Mouse (Mus musculus): ENCODE results near the gene Tmem82. TPM values are rescaled to one million over a fixed set of nuclear protein-coding genes. Genes with fewer than 3 reads are reported as not detected.

Tmem82 gene
- polyA plus RNA-seq, 1 experiment from 2014 or later: 0.50 TPM

- Histone ChIP-seq H3K27me3 (ENCODE audit: control insufficient read depth, insufficient read depth, low read length) (no peaks in the 10 kb centered on the region), H3K36me3 (ENCODE audit: control insufficient read depth, insufficient read depth, low read length) (peaks cover 25% of the 10 kb centered on the region), H3K4me1 (ENCODE audit: control insufficient read depth, insufficient read depth, low read length) (no peaks in the 10 kb centered on the region), H3K4me3 (ENCODE audit: low read depth, low read length) (no peak overlapping the region), H3K9me3 (ENCODE audit: control insufficient read depth, low read length) (no peaks in the 10 kb centered on the region), H3K9ac (ENCODE audit: low read length) (no peak overlapping the region), H3K27ac (ENCODE audit: low read depth, low read length) (no peak overlapping the region), H3K4me2 (ENCODE audit: low read depth) (no peak overlapping the region)
- DNase-seq (ENCODE audit: low spot score): no peak
- ATAC-seq (ENCODE audit: insufficient read depth, low FRiP score, low TSS enrichment): no peak
- 96% methylated on average over 20 of the region's 20 CpGs for WGBS
Observed at GRCm38 (mm10) chr4:141631250-141631649, 12.8 kb upstream of the Tmem82 start.

DNA sequence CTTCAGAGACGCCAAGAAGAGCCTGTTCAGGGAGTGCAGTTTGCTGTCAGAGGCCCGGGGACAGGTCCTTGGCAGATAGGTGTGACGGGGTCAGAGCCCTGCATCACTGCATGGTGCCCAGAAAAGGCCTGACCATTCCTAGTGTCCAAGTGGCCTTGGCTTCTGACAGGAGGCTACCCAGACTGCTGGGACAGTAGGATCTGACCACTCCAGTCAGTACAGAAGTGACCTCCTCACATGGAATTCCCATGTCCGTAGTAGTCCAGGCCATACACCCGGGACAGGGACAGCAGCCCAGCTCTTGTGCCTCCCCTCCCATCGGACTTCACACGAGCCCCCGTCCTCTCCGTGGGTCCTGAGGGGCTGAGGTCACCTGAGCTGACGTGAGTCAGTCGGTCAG, 11.6 kb upstream of the Tmem82 start:
- 100% methylated on average over 7 of the region's 11 CpGs for WGBS
- no peaks in the 10 kb centered on the region for H3K4me1 ChIP-seq (ENCODE audit: control insufficient read depth, insufficient read depth, low read length)
- H3K27ac ChIP-seq (ENCODE audit: low read depth, low read length): no peak overlapping the region
- H3K36me3 ChIP-seq (ENCODE audit: control insufficient read depth, insufficient read depth, low read length): peaks cover 25% of the 10 kb centered on the region
- no peak overlapping the region for H3K4me2 ChIP-seq (ENCODE audit: low read depth)
- H3K9ac ChIP-seq (ENCODE audit: low read length): no peak overlapping the region
- no peak overlapping the region for H3K4me3 ChIP-seq (ENCODE audit: low read depth, low read length)
- ATAC-seq (ENCODE audit: insufficient read depth, low FRiP score, low TSS enrichment) (no peak), DNase-seq (ENCODE audit: low spot score) (no peak)
- no peaks in the 10 kb centered on the region for H3K27me3 ChIP-seq (ENCODE audit: control insufficient read depth, insufficient read depth, low read length)
- H3K9me3 ChIP-seq (ENCODE audit: control insufficient read depth, low read length): no peaks in the 10 kb centered on the region

GRCm38 (mm10) chr4:141628661-141629060, 10.2 kb upstream of the Tmem82 start:
- Histone ChIP-seq H3K4me1 (ENCODE audit: control insufficient read depth, insufficient read depth, low read length) (no peaks in the 10 kb centered on the region), H3K4me2 (ENCODE audit: low read depth) (no peak overlapping the region), H3K9ac (ENCODE audit: low read length) (no peak overlapping the region), H3K9me3 (ENCODE audit: control insufficient read depth, low read length) (no peaks in the 10 kb centered on the region), H3K27me3 (ENCODE audit: control insufficient read depth, insufficient read depth, low read length) (no peaks in the 10 kb centered on the region), H3K36me3 (ENCODE audit: control insufficient read depth, insufficient read depth, low read length) (peaks cover 23% of the 10 kb centered on the region), H3K4me3 (ENCODE audit: low read depth, low read length) (no peak overlapping the region), H3K27ac (ENCODE audit: low read depth, low read length) (no peak overlapping the region)
- ATAC-seq (ENCODE audit: insufficient read depth, low FRiP score, low TSS enrichment): no peak
- DNase-seq (ENCODE audit: low spot score): no peak
- 80% methylated on average over 14 of the region's 14 CpGs for WGBS

DNA sequence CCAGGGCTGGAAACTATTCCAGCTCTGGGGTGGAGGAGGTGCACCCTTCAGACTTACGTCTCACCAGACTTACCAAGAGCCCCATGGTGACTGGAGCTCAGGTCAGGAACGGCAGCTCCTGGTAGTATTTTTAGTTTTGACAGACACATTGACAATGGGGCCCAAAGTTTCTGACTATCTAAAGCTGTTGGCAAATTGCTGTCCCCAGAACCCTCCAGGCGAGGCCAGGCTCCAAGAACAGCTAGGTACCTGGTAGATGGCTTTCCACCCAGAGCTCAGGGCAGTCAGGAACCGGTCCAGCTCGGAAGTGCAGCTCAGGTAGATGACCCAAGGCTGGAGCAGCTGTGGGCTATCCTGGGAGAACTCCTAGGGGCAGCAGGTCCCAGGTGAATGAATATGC, 9.1 kb upstream of the Tmem82 start:
- Histone ChIP-seq H3K4me3 (ENCODE audit: low read depth, low read length) (no peak overlapping the region), H3K4me2 (ENCODE audit: low read depth) (no peak overlapping the region), H3K36me3 (ENCODE audit: control insufficient read depth, insufficient read depth, low read length) (peaks cover 20% of the 10 kb centered on the region), H3K9ac (ENCODE audit: low read length) (no peak overlapping the region), H3K9me3 (ENCODE audit: control insufficient read depth, low read length) (no peaks in the 10 kb centered on the region), H3K27ac (ENCODE audit: low read depth, low read length) (no peak overlapping the region), H3K4me1 (ENCODE audit: control insufficient read depth, insufficient read depth, low read length) (no peaks in the 10 kb centered on the region), H3K27me3 (ENCODE audit: control insufficient read depth, insufficient read depth, low read length) (no peaks in the 10 kb centered on the region)
- DNase-seq (ENCODE audit: low spot score) (no peak), ATAC-seq (ENCODE audit: insufficient read depth, low FRiP score, low TSS enrichment) (no peak)
- WGBS: 83% methylated on average over 5 of the region's 5 CpGs

GRCm38 (mm10) chr4:141625774-141626550, 7.5 kb upstream of the Tmem82 start:
- H3K4me1 ChIP-seq (ENCODE audit: control insufficient read depth, insufficient read depth, low read length): no peaks in the 10 kb centered on the region
- no peak for DNase-seq (ENCODE audit: low spot score)
- WGBS: 90% methylated on average over 16 of the region's 16 CpGs
- no peaks in the 10 kb centered on the region for H3K27me3 ChIP-seq (ENCODE audit: control insufficient read depth, insufficient read depth, low read length)
- no peak overlapping the region for H3K27ac ChIP-seq (ENCODE audit: low read depth, low read length)
- H3K9me3 ChIP-seq (ENCODE audit: control insufficient read depth, low read length): no peaks in the 10 kb centered on the region
- no peak overlapping the region for H3K4me2 ChIP-seq (ENCODE audit: low read depth)
- H3K36me3 ChIP-seq (ENCODE audit: control insufficient read depth, insufficient read depth, low read length): peaks cover 6% of the 10 kb centered on the region
- no peak overlapping the region for H3K9ac ChIP-seq (ENCODE audit: low read length)
- H3K4me3 ChIP-seq (ENCODE audit: low read depth, low read length): no peak overlapping the region
- ATAC-seq (ENCODE audit: insufficient read depth, low FRiP score, low TSS enrichment): no peak

- DNase-seq (ENCODE audit: low spot score): no peak
- no peak for ATAC-seq (ENCODE audit: insufficient read depth, low FRiP score, low TSS enrichment)
- Histone ChIP-seq H3K36me3 (ENCODE audit: control insufficient read depth, insufficient read depth, low read length) (peaks cover 6% of the 10 kb centered on the region), H3K27ac (ENCODE audit: low read depth, low read length) (no peak overlapping the region), H3K4me1 (ENCODE audit: control insufficient read depth, insufficient read depth, low read length) (no peaks in the 10 kb centered on the region), H3K27me3 (ENCODE audit: control insufficient read depth, insufficient read depth, low read length) (no peaks in the 10 kb centered on the region), H3K4me2 (ENCODE audit: low read depth) (no peak overlapping the region), H3K9me3 (ENCODE audit: control insufficient read depth, low read length) (no peaks in the 10 kb centered on the region), H3K4me3 (ENCODE audit: low read depth, low read length) (no peak overlapping the region), H3K9ac (ENCODE audit: low read length) (no peak overlapping the region)
- WGBS: 77% methylated on average over 19 of the region's 19 CpGs
Observed at GRCm38 (mm10) chr4:141624983-141625773, 6.7 kb upstream of the Tmem82 start.

DNA sequence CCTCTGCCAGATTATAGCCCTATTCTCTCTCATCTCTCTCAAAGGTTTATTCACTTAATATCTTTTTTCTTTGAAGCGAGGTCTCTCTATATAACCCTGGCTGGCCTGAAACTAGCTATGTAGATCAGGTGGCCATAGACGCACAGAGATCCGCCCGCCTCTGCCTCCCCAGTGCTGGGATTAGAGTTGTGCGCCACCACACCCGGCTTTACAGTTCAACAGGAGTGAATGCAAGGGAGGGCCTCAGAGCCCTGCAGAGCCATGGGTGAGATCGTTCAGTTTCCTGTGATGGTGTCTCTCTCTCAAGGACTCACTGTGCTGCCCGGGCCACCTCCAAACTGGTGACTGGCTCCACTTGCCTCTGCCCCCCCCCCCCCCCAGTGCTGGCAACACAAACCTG, 5.7 kb upstream of the Tmem82 start:
- 92% methylated on average over 8 of the region's 8 CpGs for WGBS
- Histone ChIP-seq H3K4me1 (ENCODE audit: control insufficient read depth, insufficient read depth, low read length) (no peaks in the 10 kb centered on the region), H3K9ac (ENCODE audit: low read length) (no peak overlapping the region), H3K36me3 (ENCODE audit: control insufficient read depth, insufficient read depth, low read length) (peaks cover 3% of the 10 kb centered on the region; the same call in 1 of the 2 replicates), H3K4me2 (ENCODE audit: low read depth) (no peak overlapping the region), H3K27ac (ENCODE audit: low read depth, low read length) (no peak overlapping the region), H3K9me3 (ENCODE audit: control insufficient read depth, low read length) (no peaks in the 10 kb centered on the region), H3K27me3 (ENCODE audit: control insufficient read depth, insufficient read depth, low read length) (no peaks in the 10 kb centered on the region), H3K4me3 (ENCODE audit: low read depth, low read length) (no peak overlapping the region)
- DNase-seq (ENCODE audit: low spot score) (no peak), ATAC-seq (ENCODE audit: insufficient read depth, low FRiP score, low TSS enrichment) (no peak)

DNA sequence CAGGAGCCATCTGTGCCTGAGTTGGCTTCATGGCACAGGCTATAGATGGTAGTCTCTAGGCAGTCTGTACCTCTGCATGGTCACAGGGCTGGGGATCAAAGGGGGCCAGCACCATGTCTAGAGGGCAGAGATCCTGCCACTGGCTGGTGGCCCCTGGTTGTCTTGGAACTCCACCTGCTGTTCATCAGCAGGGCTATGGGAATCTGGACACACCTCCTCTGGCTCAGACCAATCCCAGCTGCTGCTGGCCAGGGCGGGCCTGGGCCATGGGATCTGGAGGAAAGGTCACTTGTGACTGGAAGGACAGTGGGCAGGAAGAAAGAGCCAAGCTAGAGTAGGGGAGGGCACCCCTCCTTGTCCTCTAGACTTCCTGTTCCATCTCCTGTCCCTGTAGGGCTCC, 5.2 kb upstream of the Tmem82 start, which contains the start of gene Slc25a34:
TSS of gene Slc25a34 (minus strand) at position 156 of the 400 bp plus-strand sequence.
- Histone ChIP-seq H3K4me3 (ENCODE audit: low read depth, low read length) (no peak within 1 kb of the TSS), H3K4me2 (ENCODE audit: low read depth) (no peak within 1 kb of the TSS), H3K4me1 (ENCODE audit: control insufficient read depth, insufficient read depth, low read length) (no peaks in the 10 kb centered on the region), H3K36me3 (ENCODE audit: control insufficient read depth, insufficient read depth, low read length) (peaks cover 3% of the 10 kb centered on the region; the same call in 1 of the 2 replicates), H3K9me3 (ENCODE audit: control insufficient read depth, low read length) (no peaks in the 10 kb centered on the region), H3K9ac (ENCODE audit: low read length) (0 out of 2 replicates have a peak within 1 kb of the TSS, but pooled peaks have one; percentile 6), H3K27ac (ENCODE audit: low read depth, low read length) (no peak within 1 kb of the TSS), H3K27me3 (ENCODE audit: control insufficient read depth, insufficient read depth, low read length) (no peaks in the 10 kb centered on the region)
- no peak for ATAC-seq (ENCODE audit: insufficient read depth, low FRiP score, low TSS enrichment)
- WGBS: 56% methylated on average over 1 of the region's 1 CpGs
- DNase-seq (ENCODE audit: low spot score): no peak
